Mouse (Mus musculus) monocyte, adult 5-6 weeks (primary cell): ENCODE data around the gene Ralb. TPM values are rescaled to one million over a fixed set of nuclear protein-coding genes. Genes with fewer than 3 reads are reported as not detected.

Experiments
- ATAC-seq: fragments of 153-309, 156-312 bp; replicated peaks from 2 replicates; pipeline ENCODE4 v1.8.0; 2017; ENCODE audit warnings: mild to moderate bottlenecking; ENCODE audit not compliant: low TSS enrichment, insufficient number of reproducible peaks, severe bottlenecking, poor library complexity, low FRiP score
- total RNA-seq: library from RNA; stranded (forward); fragments of 200-1000, 200-491, 200-594 nt; gene quantifications from 3 replicates; pipeline ENCODE4 v1.2.3, GENCODE M21; 2017

Ralb gene
- total RNA-seq, 1 experiment from 2014 or later = 45.4 TPM

- ATAC-seq = no peak
Measured at GRCm38 (mm10) chr1:119471793-119472396, 32.7 kb downstream of the Ralb start.

GRCm38 (mm10) chr1:119463386-119463785, 41.2 kb downstream of the Ralb start:
- ATAC-seq = peak; percentile 42; the same call in 1 of the 2 replicates

DNA sequence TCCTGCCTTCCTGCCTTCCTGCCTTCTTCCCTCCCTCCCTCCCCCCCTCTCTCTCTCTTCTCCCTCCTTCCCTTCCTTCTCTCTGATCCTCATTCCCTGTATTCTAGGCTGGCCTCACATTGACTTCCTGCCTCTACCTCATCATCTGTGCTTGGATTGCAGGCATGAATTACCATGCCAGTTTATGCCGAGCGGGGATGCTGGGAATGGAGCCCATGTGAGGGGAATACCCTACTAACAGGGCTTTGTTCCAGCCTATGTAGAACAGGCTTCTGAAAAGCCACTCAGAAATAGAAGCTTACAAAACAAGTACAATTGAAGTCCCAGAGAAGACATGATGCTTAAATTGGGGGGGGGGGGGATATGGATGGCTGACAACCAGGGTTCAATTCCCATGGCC, 44.5 kb downstream of the Ralb start:
- no peak for ATAC-seq

- no peak for ATAC-seq
Measured at GRCm38 (mm10) chr1:119457993-119458605, 46.5 kb downstream of the Ralb start.

DNA sequence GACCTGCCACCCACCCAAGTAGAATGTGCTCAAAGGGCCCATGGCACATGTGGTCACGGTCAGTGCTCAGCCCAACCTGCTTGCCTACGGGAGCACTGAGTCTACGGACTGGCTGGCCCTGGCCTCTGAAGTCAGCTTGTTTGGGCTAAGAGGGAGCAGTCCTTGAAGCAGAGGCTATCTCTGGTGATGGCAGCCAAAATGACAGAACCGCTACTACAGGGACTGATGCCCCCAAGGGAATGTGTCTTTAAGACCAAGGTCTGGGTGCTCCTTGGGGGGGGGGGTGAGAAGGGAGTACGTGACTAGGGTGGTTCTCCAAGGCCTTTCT, 47.1 kb downstream of the Ralb start:
- ATAC-seq = no peak

- ATAC-seq = 0 out of 2 replicates have a peak, but pooled peaks have one; percentile 13
Measured at GRCm38 (mm10) chr1:119456671-119457527, 47.7 kb downstream of the Ralb start.

GRCm38 (mm10) chr1:119453731-119454130, 50.9 kb downstream of the Ralb start:
- ATAC-seq = no peak

GRCm38 (mm10) chr1:119451417-119451816, 53.2 kb downstream of the Ralb start:
- no peak for ATAC-seq

GRCm38 (mm10) chr1:119450651-119451345, 53.8 kb downstream of the Ralb start:
- ATAC-seq = no peak

GRCm38 (mm10) chr1:119446753-119447283, 57.8 kb downstream of the Ralb start:
- ATAC-seq = no peak

- ATAC-seq = no peak
Measured at GRCm38 (mm10) chr1:119443591-119444350, 60.8 kb downstream of the Ralb start.

DNA sequence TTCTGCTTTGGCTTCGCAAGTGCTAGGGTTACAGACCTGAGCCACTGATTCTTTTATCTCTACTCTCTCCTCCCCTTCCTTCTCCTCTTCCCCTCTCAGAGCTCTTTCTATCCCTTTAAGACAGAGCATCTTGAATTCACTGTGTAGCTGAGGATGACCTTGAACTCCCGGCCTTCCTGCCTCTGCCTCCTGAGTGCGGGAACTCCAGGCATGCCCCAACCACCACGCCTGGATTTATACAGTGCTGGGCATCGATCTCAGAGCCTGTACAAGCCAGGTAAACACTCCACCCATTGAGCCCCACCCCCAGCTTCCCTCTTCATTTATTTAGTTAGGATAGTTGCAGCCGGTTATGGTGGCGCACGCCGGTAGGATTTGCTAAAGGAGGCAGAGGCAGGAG, 61.7 kb downstream of the Ralb start:
- no peak for ATAC-seq

DNA sequence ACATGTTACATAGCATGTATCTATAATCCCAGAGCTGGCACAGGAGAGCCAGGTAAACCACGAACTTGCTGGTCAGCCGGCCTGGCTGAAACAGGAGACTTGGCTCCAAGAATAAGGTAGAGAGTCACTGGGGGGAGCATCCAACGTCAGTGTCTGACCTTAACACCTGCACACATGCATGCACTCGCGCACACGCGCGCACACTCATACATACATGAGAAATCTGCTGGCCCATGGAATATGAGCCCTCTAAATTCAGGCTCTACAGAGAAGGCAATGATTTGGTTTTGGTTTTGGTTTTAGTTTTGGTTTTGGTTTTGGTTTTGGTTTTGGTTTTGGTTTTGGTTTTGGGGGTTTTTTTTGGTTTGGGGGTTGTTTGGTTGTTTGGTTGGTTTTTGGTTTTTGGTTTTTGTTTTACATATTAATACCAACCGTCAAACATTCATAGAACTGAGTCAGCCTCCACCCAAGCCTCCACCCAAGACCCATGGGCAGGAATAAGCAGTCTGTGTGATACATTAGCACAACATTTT, 66.4 kb downstream of the Ralb start:
- no peak for ATAC-seq

DNA sequence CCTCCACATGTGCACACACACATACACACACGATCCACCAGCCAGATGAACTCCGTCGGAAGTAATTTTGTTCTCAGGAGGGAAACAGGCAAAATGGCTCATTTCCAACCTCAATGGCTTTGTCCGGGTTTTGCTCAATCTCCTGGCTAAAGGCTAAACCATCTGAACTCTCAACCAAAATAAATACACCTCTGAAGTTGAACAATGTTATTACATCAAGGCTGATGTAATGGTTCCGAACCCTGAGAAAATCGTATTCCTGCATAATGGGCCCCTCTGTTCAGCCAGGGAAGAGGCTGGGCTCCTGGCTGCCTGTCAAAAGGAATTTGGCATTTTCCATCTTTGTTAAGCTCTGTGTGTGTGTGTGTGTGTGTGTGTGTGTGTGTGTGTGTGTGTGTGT, 67.2 kb downstream of the Ralb start:
- ATAC-seq = no peak

- ATAC-seq = no peak
Measured at GRCm38 (mm10) chr1:119424141-119424860, 80.3 kb downstream of the Ralb start.

- ATAC-seq = no peak
Measured at GRCm38 (mm10) chr1:119423510-119423909, 81.1 kb downstream of the Ralb start.

DNA sequence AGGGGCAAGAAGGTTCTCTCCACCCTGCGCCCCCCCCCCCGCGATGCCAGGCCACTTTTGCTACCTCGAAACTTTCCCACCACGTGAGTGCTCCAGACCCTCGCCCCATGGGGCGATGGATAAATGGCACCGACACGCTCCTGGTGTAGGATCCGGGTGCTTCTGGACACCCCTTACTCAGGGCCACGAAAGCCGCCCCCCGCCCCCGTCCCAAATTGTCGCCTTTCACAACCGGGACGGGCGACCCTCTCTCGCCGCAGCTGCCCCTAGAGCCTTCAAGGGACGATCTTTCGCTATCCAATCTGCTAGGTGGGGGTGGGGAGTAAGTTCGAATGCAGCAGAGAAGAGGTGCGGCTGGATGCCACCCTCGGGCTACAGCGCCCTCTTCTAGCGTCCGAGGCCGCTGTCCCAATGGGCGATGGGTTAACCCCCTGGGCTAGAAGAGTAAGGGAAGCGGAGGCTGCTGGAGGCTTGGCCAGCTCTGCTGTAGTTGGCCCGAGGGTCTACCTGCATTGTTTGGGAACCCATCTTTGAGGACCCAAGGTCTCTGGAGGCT, 82.1 kb downstream of the Ralb start:
- ATAC-seq = no peak
